Mouse (Mus musculus): ENCODE measurements around the gene Rassf7.

GRCm38 (mm10) chr7:141231551-141231950 is 15.9 kb downstream of the Rassf7 start:
- TF ChIP-seq CTCF (IDR thresholded peaks at IDR 0.05; ENCODE audit: low read depth) (no peak), EP300 (IDR thresholded peaks at IDR 0.05; ENCODE audit: low read depth) (no peak)
